Mouse (Mus musculus) regulatory T cell (primary cell): Measurements from ENCODE around the gene Tnks2.

Source experiments
- in situ Hi-C: fragments of 300-600 bp; cut with MboI, MseI; formaldehyde crosslinking; loops from one replicate; pipeline ENCODE4 v1.15.1; 2025; ENCODE audit warnings: high pct_unique_total_duplicates

Gene Tnks2

GRCm38 (mm10) chr19:36822701-36823100 is 11.3 kb upstream of the Tnks2 start:
- in situ Hi-C loops, result no loop called here

DNA sequence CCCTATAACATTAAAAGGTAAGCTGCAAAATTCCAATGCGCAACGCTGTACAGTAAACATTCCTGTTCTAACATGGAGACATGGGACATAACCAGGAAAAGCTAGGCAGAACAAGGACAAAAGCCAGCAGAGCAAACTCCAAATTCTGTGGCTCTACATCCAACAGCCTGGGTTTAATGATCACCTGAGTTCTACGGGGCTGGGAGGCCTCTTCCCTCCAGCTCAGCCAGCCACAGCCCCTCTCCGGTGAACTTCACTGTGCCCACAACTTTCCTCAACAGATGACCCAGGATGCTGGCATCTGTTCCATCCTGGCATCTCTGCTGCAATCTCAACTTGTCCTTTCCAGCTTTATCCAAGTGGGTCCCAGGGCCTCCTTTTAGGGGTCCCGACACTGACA is 6.4 kb upstream of the Tnks2 start:
- in situ Hi-C loops, result no loop called here

DNA sequence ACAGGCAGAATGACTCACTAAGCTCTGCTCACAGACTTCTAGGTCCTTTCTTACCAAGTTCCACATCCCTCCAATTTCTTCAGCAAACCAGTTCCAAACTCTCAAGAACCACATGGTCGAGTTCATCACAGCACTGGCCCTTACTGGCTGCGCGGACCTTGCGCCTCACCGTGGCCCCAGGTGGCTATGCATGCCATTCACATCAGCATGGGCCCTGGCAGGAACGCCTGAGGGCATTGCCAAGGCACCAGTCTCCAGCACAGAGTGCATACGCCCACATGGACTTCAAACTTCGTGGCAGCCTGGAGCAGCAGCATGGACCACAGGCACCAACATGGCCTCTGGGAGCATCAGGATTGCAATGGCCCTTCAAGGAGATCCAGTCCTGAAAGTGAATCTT is 5.7 kb upstream of the Tnks2 start:
- in situ Hi-C loops, result no loop called here

DNA sequence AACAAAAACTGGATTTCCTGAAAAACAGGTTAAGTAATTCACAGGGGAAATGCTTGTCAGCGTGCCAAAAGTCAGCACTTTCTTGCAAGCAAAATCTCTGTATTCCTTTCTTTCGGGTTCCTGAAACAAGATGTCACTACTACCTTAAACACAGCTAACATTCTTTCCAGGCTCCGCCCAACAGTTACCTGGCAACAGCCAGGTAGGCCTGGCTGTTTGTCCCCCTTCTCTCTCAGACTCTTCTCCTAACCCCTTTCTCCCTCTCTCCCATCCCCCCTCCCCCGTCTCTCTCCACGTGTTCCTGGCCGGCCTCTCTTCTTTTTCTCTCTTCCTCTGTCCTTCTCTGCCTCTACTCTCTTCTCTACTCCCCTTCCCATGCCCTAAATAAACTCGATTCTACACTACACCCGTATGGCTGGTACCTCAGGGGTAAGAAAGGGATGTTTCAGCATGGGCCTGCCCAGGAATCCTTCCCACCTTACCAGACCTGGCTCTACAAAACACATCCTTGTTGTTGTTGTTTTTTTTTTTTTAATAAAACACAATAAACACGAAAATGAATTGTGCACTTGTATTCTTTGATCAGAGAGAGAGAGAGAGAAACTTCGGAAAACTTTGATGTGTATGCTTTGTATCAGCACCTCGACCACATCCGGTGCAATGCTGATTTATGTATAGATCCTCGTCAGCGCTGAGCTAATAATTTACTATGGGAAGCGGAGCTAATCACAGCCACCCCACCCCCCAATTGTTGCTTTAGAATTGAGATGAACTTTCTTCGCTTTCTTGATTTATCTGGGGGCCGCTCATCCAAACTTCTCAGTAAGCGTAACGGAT is 863 bp upstream of the Tnks2 start:
- in situ Hi-C loops, result loop anchor here (10.0 kb wide), 1 partner anchor 722 kb away; the partner anchor contains the start of gene Exoc6

GRCm38 (mm10) chr19:36834532-36835431 is 750 bp downstream of the Tnks2 start:
- in situ Hi-C loops, result loop anchor here (10.0 kb wide), 1 partner anchor 720 kb away; the partner anchor contains the start of gene Exoc6

DNA sequence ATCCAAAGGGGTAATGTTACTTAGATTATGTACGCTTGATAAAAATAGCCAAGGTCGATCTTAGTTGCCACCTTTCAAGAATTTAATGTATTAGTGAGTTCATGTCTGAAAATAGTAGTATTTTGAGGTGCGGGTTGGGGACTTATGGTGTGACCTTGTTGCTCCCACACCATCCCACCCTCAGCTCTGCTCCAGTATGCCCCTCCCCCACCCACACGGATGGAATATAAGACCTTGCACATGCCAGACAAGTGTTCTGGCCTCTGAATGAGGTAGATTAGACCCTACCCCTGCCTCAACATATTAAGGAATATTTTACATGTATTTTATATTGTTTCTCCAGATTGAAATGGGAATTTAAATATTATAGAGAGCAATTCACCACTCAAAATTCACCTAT is 2.0 kb downstream of the Tnks2 start:
- in situ Hi-C loops, result loop anchor here (10.0 kb wide), 1 partner anchor 719 kb away; the partner anchor contains the start of gene Exoc6

GRCm38 (mm10) chr19:36840301-36840700 is 6.3 kb downstream of the Tnks2 start:
- in situ Hi-C loops, result no loop called here

GRCm38 (mm10) chr19:36843866-36844265 is 9.8 kb downstream of the Tnks2 start:
- in situ Hi-C loops, result no loop called here

DNA sequence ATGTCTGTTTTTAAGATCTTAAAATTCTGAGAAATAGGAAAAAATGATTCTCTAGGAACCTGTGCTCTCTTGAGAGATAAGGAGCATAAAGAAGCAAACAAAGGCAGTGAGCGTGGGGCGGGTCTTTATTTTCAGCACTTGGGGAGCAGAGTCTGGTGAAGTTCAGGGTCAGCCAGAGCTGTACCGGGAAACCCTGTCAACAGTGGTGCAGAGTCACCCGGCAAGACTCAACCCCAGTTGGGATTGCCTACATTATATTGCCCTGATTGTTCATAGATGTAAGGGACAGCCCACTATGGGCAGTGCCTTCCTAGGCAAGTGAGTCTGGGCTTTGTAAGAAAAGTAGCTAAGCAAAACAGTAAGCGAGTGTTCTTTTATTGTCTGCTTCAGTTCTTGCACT is 11.9 kb downstream of the Tnks2 start:
- in situ Hi-C loops, result no loop called here

DNA sequence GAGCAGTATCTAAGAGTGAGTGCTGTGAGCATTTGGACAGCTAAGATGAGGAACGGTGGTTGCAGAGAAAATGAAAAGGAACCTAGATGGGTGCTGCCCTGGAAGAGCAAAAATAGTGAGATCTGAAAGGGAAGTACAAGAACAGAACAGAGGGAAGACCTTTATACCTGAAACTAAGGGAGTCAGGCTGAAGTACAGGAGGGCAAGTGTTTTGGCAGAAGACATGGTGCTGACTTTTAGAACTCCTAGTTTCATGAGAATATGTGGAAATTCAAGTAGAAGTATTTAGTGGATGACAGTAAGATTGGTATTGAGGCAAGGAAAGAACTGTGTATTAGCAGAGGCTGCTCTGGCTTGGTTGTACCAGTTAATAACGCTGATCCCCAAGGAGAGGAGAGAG is 19.8 kb downstream of the Tnks2 start:
- in situ Hi-C loops, result loop anchor here (25.0 kb wide), 1 partner anchor 1917 kb away; no protein-coding TSS in a partner anchor

- in situ Hi-C loops, result loop anchor here (25.0 kb wide), 1 partner anchor 1921 kb away; no protein-coding TSS in a partner anchor
Measured at GRCm38 (mm10) chr19:36857851-36858250, 23.8 kb downstream of the Tnks2 start.

DNA sequence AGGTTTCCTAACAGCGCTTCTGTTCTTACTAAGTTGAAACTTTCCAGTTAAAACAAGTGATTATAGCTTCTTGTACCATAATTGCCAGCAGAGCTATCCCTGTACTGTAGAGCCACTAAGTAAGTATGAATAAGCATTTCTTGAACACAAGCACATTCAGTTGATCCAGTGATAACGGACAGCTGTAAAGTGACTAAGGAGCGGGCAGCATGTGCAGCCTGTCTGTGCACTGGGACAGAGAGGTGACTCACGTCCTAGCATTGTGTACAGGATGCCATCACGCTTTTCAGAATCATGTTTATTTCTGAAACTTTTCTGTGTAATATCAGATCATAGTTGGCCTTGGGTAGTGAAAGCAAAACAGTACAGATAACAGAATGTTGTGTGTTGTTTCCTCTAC is 26.4 kb downstream of the Tnks2 start:
- in situ Hi-C loops, result loop anchor here (25.0 kb wide), 1 partner anchor 1923 kb away; no protein-coding TSS in a partner anchor

GRCm38 (mm10) chr19:36865905-36866304 is 31.9 kb downstream of the Tnks2 start:
- in situ Hi-C loops, result loop anchor here (25.0 kb wide), 1 partner anchor 1929 kb away; no protein-coding TSS in a partner anchor

GRCm38 (mm10) chr19:36867416-36867815 is 33.4 kb downstream of the Tnks2 start:
- in situ Hi-C loops, result loop anchor here (25.0 kb wide), 1 partner anchor 1930 kb away; no protein-coding TSS in a partner anchor

DNA sequence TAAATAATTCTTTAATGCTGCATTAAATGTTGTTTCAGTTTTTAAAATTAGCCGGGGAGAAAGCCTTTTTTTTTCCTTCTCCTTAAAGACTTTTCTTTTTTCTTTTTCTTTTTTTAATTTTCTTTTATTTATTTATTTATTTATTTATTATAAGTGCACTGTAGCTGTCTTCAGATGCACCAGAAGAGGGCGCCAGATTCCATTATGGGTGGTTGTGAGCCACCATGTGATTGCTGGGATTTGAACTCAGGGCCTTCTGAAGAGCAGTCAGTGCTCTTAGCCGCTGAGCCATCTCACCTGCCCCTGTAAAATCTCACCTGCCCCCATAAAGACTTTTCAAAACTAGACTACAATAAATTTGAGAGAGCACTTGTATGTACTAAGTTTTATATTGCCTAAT is 34.6 kb downstream of the Tnks2 start:
- in situ Hi-C loops, result loop anchor here (25.0 kb wide), 1 partner anchor 1931 kb away; no protein-coding TSS in a partner anchor

- in situ Hi-C loops, result loop anchor here (5.0 to 25.0 kb wide), 3 partner anchors 123 to 1937 kb away; no protein-coding TSS in a partner anchor
Measured at GRCm38 (mm10) chr19:36874651-36875050, 40.6 kb downstream of the Tnks2 start.

DNA sequence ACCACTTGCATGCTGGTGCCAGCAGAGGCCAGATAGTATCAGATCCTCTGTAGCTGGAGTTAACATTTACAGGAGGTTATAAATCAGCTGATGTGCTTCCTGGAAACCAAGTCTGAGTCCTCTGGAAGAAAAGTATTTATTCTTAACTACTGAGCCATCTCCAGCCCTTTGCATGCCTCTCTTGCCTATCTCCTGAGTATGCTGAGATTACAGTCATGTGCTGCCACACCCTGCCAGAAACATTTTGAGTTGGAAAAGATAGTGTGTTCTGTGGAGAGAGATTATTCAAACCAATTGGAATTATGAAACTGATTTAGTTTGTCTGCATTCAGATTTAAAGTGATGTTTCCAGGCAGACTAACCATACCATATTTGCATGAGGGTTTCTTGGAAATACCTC is 43.3 kb downstream of the Tnks2 start:
- in situ Hi-C loops, result no loop called here

DNA sequence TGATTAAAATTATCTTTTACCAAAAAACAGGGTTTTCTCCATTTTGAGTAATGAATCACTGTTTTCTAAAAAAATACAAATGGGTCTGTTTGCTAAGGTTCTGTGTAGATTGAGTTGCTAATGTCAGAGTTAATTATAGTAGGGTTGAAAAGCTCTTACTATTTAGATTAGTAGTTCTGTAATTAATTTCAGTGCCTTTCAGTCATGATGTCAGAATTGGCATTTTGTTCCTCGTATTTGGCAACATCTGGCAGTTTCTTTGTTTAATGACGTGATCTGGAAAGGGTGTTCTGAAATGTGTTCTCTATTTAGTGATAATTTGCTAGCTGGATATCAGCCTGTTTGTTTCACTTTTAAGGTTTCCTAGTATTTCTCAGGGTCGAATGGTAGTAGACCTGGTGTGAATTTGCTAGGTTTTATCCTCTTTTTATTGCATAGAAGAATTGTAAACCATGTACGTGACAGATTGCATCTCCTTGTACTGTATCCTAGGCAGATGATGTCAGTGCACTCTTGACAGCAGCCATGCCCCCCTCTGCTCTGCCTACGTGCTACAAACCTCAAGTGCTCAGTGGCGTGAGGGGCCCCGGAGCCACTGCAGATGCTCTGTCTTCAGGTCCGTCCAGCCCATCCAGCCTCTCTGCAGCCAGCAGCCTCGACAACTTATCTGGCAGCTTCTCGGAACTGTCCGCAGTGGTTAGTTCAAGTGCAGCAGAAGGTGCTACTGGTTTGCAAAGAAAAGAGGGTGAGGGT is 44.9 kb downstream of the Tnks2 start:
- in situ Hi-C loops, result no loop called here

DNA sequence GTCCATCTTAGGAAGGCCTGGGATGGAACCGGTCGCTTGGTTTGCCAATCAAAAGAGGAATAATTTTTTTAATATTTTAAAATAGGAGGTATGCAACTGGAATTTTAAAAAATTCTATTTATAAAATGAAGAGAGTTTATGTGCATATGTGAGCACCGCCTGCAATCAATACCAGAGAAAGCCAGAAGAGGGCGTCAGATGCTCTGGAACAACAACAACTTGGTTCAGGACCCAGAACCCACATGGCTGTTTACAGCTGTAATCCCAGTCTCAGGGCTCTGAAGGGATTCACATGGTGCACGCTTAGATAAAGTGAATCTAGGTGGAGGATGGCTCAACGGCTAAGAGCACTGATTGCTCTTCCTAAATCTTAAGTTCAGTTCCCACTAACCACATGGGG is 49.1 kb downstream of the Tnks2 start:
- in situ Hi-C loops, result no loop called here

- in situ Hi-C loops, result no loop called here
Measured at GRCm38 (mm10) chr19:36886316-36886715, 52.3 kb downstream of the Tnks2 start.

GRCm38 (mm10) chr19:36887706-36888105 is 53.7 kb downstream of the Tnks2 start:
- in situ Hi-C loops, result no loop called here
